Mouse (Mus musculus) intestine, embryonic 16.5 days (tissue): ENCODE measurements at regions not wholly inside any gene's neighbourhood (a gene's known extent, or its start where the extent isn't known, plus 50 kb on each side); places are given as distances from the start of the nearest gene placed in this dataset.
A peak's percentile ranks its signal among the peaks of the same experiment; 100 is the strongest.

Source experiments
- ATAC-seq: fragments of 200-750 bp; cut with Nextera tagmentation; 2 replicates; pipeline ENCODE4 v1.8.0; 2017; ENCODE audit warnings: moderate TSS enrichment, moderate library complexity
- H3K27ac ChIP-seq: fragments of 300-500 bp; sonication (generic); 2 replicates; pipeline ENCODE4 v1.5.1; 2014; ENCODE audit warnings: mild to moderate bottlenecking, low read length
- H3K27me3 ChIP-seq: fragments of 300-500 bp; sonication (generic); replicated peaks from 2 replicates; pipeline ENCODE4 v1.6.1; 2014; ENCODE audit warnings: low read length, control low read depth, mixed read lengths; ENCODE audit not compliant: control insufficient read depth, insufficient read depth
- H3K36me3 ChIP-seq: fragments of 300-500 bp; sonication (generic); 2 replicates; pipeline ENCODE4 v1.6.1; 2014; ENCODE audit warnings: low read length, control low read depth; ENCODE audit not compliant: control insufficient read depth, insufficient read depth
- H3K4me1 ChIP-seq: fragments of 300-500 bp; sonication (generic); 2 replicates; pipeline ENCODE4 v1.6.1; 2014; ENCODE audit warnings: low read length, control low read depth, mixed read lengths; ENCODE audit not compliant: control insufficient read depth, insufficient read depth
- H3K4me2 ChIP-seq: fragments of 300-500 bp; sonication (generic); 2 replicates; pipeline ENCODE4 v1.6.1; 2014; ENCODE audit warnings: low read depth, low read length, control low read depth
- H3K4me3 ChIP-seq: fragments of 300-500 bp; sonication (generic); 2 replicates; pipeline ENCODE4 v1.5.1; 2014; ENCODE audit warnings: mild to moderate bottlenecking, low read length
- H3K9ac ChIP-seq: fragments of 300-500 bp; sonication (generic); 2 replicates; pipeline ENCODE4 v1.6.1; 2014; ENCODE audit warnings: low read depth, low read length
- H3K9me3 ChIP-seq: fragments of 300-500 bp; sonication (generic); 2 replicates; pipeline ENCODE4 v1.6.1; 2016; ENCODE audit warnings: low read length, control low read depth; ENCODE audit not compliant: control insufficient read depth
- WGBS: fragments of 180-500 bp; shearing (Covaris S2); extraction: QIAGEN DNeasy Blood & Tissue Kit; methylation state at CpG from one replicate; pipeline ENCODE4 v1.1.7; 2014; 5-methylcytosine and 5-hydroxymethylcytosine counted together

- Histone ChIP-seq H3K36me3 (no peaks in the 10 kb centered on the region), H3K27ac (no peak overlapping the region), H3K4me3 (no peak overlapping the region), H3K9ac (no peak overlapping the region), H3K27me3 (no peaks in the 10 kb centered on the region), H3K4me2 (no peak overlapping the region), H3K9me3 (no peaks in the 10 kb centered on the region), H3K4me1 (no peaks in the 10 kb centered on the region)
- ATAC-seq: no peak
- WGBS: 86% methylated on average over 5 of the region's 5 CpGs
These were observed 108.5 kb upstream of the Slc24a5 start for GRCm38 (mm10) chr2:124959431-124959830.

GRCm38 (mm10) chr2:124971826-124972749 lies 95.8 kb upstream of the Slc24a5 start:
- Histone ChIP-seq H3K4me2 (peak overlapping the region; percentile 1; the same call in 1 of the 2 replicates), H3K4me1 (no peaks in the 10 kb centered on the region), H3K27me3 (no peaks in the 10 kb centered on the region), H3K9ac (no peak overlapping the region), H3K36me3 (no peaks in the 10 kb centered on the region), H3K4me3 (no peak overlapping the region), H3K9me3 (no peaks in the 10 kb centered on the region), H3K27ac (no peak overlapping the region)
- WGBS: 26% methylated on average over 17 of the region's 17 CpGs
- ATAC-seq: peak; percentile 48; the same call in 1 of the 2 replicates

- no peak overlapping the region for H3K4me3 ChIP-seq
- H3K9me3 ChIP-seq: no peaks in the 10 kb centered on the region
- H3K27ac ChIP-seq: no peak overlapping the region
- H3K4me1 ChIP-seq: no peaks in the 10 kb centered on the region
- ATAC-seq: no peak
- H3K4me2 ChIP-seq: no peak overlapping the region
- H3K36me3 ChIP-seq: no peaks in the 10 kb centered on the region
- 66% methylated on average over 3 of the region's 3 CpGs for WGBS
- no peak overlapping the region for H3K9ac ChIP-seq
- H3K27me3 ChIP-seq: no peaks in the 10 kb centered on the region
These were observed 92.8 kb upstream of the Slc24a5 start for GRCm38 (mm10) chr2:124975106-124975505.

- WGBS: 92% methylated on average over 2 of the region's 2 CpGs
- no peaks in the 10 kb centered on the region for H3K4me1 ChIP-seq
- no peak for ATAC-seq
- H3K27me3 ChIP-seq: no peaks in the 10 kb centered on the region
- H3K4me2 ChIP-seq: no peak overlapping the region
- no peaks in the 10 kb centered on the region for H3K9me3 ChIP-seq
- H3K36me3 ChIP-seq: no peaks in the 10 kb centered on the region
- no peak overlapping the region for H3K4me3 ChIP-seq
- H3K27ac ChIP-seq: no peak overlapping the region
- H3K9ac ChIP-seq: no peak overlapping the region
These were observed 76.9 kb upstream of the Slc24a5 start for GRCm38 (mm10) chr2:124990976-124991375.

GRCm38 (mm10) chr2:125015007-125015406 lies 52.9 kb upstream of the Slc24a5 start:
- Histone ChIP-seq H3K9me3 (no peaks in the 10 kb centered on the region), H3K4me3 (no peak overlapping the region), H3K4me2 (no peak overlapping the region), H3K9ac (no peak overlapping the region), H3K27me3 (no peaks in the 10 kb centered on the region), H3K4me1 (no peaks in the 10 kb centered on the region), H3K27ac (no peak overlapping the region), H3K36me3 (no peaks in the 10 kb centered on the region)
- 84% methylated on average over 1 of the region's 1 CpGs for WGBS
- ATAC-seq: no peak

GRCm38 (mm10) chr2:125016946-125017345 lies 51.0 kb upstream of the Slc24a5 start:
- Histone ChIP-seq H3K27ac (no peak overlapping the region), H3K27me3 (no peaks in the 10 kb centered on the region), H3K9me3 (no peaks in the 10 kb centered on the region), H3K4me1 (no peaks in the 10 kb centered on the region), H3K36me3 (no peaks in the 10 kb centered on the region), H3K4me3 (no peak overlapping the region), H3K9ac (no peak overlapping the region), H3K4me2 (no peak overlapping the region)
- ATAC-seq: no peak
- WGBS: 89% methylated on average over 1 of the region's 1 CpGs
